Mouse (Mus musculus) layer of hippocampus, adult 2 months (tissue): ENCODE measurements at regions not wholly inside any gene's neighbourhood (a gene's known extent, or its start where the extent isn't known, plus 50 kb on each side); places are given as distances from the start of the nearest gene placed in this dataset.

Source experiments
- DNase-seq, 2 experiments: peaks; one replicate each; pipeline ENCODE4 v3.0.0; 2022; ENCODE audit warnings: low spot score in 2 of 2
- H3K27ac ChIP-seq: fragments of 200-600 bp; 2 replicates; pipeline ENCODE4 v1.8.1; 2022
- H3K4me3 ChIP-seq: fragments of 200-600 bp; 2 replicates; pipeline ENCODE4 v1.8.1; 2022; ENCODE audit warnings: mild to moderate bottlenecking
- CTCF ChIP-seq: fragments of 200-600 bp; conservative IDR thresholded peaks from 2 replicates; pipeline ENCODE4 v1.8.1; 2022; ENCODE audit warnings: antibody characterized with exemption, mild to moderate bottlenecking, moderate library complexity
- microRNA-seq, 2 experiments: library from miRNA; unstranded; fragments of <30 nt; microRNA quantifications; one replicate each; pipeline ENCODE4 v1.2.0; 2021

- no peak for DNase-seq
- H3K4me3 ChIP-seq = no peak overlapping the region
- TF ChIP-seq CTCF = no peak
- no peak overlapping the region for H3K27ac ChIP-seq
Measured at GRCm38 (mm10) chr3:6228685-6229084, 391.6 kb downstream of the 1700008P02Rik start.

Small RNAs in the stretch of these regions (microRNA-seq; reads per million reads assigned to microRNA genes)
- gene Gm25144 (0 reads per million in 2 experiments), gene Gm25352 (0 reads per million in 2 experiments)
